Mouse (Mus musculus): ENCODE data around the gene Fgg. TPM values are rescaled to one million over a fixed set of nuclear protein-coding genes. Genes with fewer than 3 reads are reported as not detected.

The Fgg gene
- polyA plus RNA-seq, 1 experiment, result not detected

GRCm38 (mm10) chr3:83013951-83014350 is 6.4 kb downstream of the Fgg start:
- TF ChIP-seq GATA1 (IDR thresholded peaks at IDR 0.05; ENCODE audit: low read length), result no peak

DNA sequence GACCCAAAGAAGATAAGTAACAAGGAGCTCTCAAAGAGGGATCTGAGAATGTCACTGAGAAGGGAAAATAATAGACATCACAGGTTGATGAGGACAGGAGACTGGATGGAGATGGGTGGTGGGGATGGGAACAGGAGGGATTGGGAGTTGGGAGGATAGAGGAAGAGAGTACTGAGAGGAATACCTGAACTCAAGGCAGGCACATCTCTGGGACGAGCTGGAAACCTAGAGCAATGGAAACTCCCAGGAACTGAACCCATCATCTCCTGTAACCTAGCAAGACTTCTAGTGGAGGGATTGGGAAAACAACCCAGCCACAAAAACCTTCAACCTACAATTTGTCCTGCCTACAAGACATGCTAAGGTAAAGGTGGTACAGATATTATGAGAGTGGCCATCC is 8.7 kb downstream of the Fgg start:
- TF ChIP-seq GATA1 (IDR thresholded peaks at IDR 0.05; ENCODE audit: low read length), result no peak

DNA sequence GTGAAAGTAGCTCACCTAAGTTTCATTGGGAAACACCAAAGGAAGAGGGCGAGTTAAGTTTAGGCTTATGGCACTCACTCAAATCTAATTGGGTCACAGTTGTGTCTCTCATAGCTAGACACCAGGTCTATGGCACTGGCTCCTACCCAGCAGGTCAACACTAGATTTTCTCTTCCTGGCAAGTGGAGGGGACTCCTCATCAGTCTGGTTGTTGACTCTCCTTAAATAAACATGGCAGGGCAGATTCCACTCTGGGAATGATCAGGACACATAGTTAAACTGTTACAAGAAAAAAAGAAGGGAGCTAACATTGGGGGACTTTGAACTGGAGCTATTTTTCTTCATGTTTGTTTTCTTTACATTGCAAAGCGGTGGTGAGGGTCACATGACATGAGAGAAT is 12.9 kb downstream of the Fgg start:
- TF ChIP-seq GATA1 (IDR thresholded peaks at IDR 0.05; ENCODE audit: low read length), result no peak

DNA sequence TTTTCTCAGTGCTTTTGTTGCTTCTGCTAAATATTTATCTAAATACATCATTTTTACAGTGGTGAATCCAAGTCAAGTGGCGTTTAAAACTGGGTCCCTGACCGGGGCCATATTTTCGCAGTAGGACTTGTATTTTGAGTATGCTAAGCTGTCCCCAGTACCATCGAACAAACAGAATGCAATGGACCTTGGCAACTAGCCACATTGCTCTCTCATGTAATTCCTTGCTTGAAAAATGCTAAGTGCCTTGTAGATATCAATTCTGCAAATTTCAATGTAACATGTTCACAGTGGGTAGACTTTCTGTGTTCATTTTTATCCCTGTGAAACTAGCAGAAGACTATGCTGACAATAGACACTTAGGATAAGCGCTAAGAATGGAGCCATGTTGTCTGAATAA is 13.7 kb downstream of the Fgg start:
- TF ChIP-seq GATA1 (IDR thresholded peaks at IDR 0.05; ENCODE audit: low read length), result no peak

GRCm38 (mm10) chr3:83025036-83025435 is 17.5 kb downstream of the Fgg start:
- TF ChIP-seq GATA1 (IDR thresholded peaks at IDR 0.05; ENCODE audit: low read length), result no peak

- no peak for TF ChIP-seq GATA1 (IDR thresholded peaks at IDR 0.05; ENCODE audit: low read length)
Measured at GRCm38 (mm10) chr3:83025475-83026301, 18.2 kb downstream of the Fgg start, which contains the start of gene Fga. Gene Fga (plus strand): TSS chr3:83026076.

DNA sequence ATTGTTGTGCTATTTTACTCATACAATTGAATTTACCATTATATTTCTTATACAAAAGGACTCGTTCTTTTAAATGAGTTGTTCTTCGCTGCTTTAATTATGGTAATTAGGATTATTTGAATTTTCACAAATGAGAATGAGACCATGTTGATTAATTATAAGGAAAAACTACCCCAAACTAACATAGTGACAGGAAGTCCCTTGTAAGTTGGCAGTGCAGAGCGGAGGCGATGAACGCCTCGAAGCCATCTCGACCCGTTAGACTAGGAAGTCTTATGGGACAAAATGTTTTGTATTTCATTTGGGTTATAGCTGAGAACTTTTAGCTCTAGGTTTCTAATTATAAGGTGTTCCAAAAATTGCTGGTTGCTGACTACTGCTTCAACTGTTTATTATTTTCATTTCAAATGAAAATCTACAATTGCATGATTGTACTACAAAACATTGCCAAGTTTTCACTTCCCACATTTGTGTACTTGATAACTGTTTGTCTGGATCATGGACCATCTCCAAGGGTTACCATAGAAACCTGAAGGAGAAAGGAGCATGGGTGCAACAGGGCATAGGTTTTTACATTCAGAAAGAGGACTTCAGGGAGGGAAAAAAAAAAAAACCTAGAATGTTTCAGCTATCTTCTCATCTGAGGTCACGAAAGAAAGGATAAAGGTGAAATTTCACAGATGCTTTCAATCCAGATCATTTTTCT is 20.2 kb downstream of the Fgg start:
- TF ChIP-seq GATA1 (IDR thresholded peaks at IDR 0.05; ENCODE audit: low read length), result no peak

DNA sequence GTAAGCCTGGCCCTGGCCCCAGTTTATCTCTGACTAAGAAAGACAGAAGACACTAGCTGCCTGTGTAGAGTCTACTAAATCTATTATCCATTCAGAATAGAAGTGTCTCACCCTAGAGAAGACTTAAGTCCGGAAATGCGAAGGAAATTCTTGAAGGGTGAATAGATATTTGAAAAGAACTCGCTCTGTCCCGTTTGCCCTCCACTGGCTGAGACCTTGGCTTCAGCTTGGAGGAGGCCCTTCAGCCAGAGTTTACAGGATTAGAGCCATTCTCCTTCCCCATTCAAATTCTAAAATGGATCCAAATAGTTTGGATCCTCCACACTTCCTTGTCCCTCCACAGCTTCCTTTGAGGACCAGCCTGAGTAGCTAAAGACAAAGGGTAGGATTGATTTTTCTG is 22.8 kb downstream of the Fgg start:
- TF ChIP-seq GATA1 (IDR thresholded peaks at IDR 0.05; ENCODE audit: low read length), result no peak

DNA sequence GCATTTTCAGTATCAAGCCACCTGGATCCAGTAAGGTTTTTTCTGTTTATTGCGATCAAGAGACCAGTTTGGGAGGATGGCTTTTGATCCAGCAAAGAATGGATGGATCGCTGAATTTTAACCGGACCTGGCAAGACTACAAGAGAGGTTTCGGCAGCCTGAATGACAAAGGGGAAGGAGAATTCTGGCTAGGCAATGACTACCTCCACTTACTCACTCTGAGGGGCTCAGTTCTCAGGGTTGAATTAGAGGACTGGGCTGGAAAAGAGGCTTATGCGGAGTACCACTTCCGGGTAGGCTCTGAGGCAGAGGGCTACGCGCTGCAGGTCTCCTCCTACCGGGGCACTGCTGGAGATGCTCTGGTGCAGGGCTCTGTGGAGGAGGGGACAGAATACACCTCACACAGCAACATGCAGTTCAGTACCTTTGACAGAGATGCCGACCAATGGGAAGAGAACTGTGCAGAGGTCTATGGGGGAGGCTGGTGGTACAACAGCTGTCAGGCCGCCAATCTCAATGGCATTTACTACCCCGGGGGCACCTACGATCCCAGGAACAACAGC is 25.3 kb downstream of the Fgg start:
- no peak for TF ChIP-seq GATA1 (IDR thresholded peaks at IDR 0.05; ENCODE audit: low read length)

GRCm38 (mm10) chr3:83033801-83034200 is 26.3 kb downstream of the Fgg start:
- TF ChIP-seq GATA1 (IDR thresholded peaks at IDR 0.05; ENCODE audit: low read length), result no peak

DNA sequence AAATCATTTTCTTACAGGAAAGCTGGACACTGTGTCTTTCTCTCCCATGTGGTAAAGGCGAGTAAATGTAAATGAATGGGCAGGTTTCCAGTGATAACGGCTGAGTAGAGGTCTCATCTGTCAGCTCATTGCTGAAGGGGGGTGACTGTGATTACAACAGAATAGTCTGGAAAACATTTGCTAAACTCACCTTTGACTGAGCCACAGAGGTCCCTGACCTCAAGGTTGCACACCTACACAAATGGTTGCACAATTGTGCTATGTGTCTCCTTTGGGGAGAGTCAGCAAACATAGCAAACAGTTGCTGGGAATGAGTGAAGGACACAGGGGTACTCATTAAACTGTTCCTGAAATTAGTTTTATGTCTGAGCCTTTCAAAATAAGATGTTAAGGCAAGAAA is 31.3 kb downstream of the Fgg start:
- no peak for TF ChIP-seq GATA1 (IDR thresholded peaks at IDR 0.05; ENCODE audit: low read length)

GRCm38 (mm10) chr3:83039666-83040065 is 32.1 kb downstream of the Fgg start:
- TF ChIP-seq GATA1 (IDR thresholded peaks at IDR 0.05; ENCODE audit: low read length), result no peak

DNA sequence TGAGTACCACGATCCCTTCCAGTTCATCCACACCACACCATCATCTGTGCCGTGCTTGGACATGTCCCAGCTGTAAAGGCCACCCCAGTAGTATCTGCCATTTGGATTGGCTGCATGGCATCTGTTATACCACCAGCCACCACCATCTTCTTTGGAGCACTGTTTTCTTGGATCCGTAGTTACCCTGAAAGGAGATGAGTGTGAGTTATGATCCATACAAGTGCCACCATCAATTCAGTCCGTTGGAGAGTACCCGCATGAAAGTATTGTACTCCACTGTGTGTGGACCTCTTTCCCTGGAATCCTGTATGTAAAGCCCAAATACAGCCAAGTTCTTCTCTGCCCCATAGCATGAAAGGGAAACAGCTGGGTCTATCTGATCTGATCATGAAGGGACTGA is 34.9 kb downstream of the Fgg start:
- TF ChIP-seq GATA1 (IDR thresholded peaks at IDR 0.05; ENCODE audit: low read length), result no peak

DNA sequence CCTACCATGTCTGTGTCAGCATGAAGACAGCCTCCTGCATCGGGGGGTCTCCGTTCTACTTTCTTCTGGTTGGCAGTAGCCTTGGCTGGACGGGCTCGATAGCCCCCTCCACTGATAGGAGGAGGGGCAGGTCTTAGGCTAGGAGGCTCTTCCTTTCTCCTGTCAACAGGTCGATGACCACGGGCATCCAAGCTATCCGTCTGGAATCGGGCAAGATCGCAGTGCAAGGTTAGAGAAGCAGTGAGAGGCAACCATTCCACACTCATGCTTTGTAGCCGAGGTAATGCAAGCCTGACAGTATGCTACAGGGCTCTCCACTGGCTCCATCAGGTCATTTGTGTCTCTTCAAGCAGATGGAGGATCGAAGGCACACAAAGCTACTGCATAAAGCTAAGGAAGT is 39.1 kb downstream of the Fgg start:
- TF ChIP-seq GATA1 (IDR thresholded peaks at IDR 0.05; ENCODE audit: low read length), result no peak

- no peak for TF ChIP-seq GATA1 (IDR thresholded peaks at IDR 0.05; ENCODE audit: low read length)
Measured at GRCm38 (mm10) chr3:83049680-83050079, 42.2 kb downstream of the Fgg start, which contains the start of gene Fgb. Gene Fgb (minus strand): TSS chr3:83049863.

DNA sequence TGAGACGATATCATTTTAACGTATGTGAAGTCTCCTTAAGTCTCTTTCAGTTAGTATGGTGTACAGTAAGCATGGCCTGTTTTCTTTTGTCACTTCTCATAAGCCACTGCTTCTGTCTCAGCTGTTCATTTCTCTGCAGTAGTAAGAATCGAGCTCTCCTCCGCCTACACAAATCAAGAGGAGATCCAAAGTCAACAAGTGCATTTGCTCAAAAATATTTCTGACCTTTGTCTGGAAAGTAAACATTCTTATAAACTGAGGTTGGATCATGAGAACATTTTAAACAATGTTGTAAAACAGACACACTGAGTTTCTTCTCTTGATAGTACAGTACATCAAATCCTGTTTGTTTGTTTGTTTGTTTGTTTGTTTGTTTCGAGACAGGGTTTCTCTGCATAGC is 43.1 kb downstream of the Fgg start:
- no peak for TF ChIP-seq GATA1 (IDR thresholded peaks at IDR 0.05; ENCODE audit: low read length)
